Mouse (Mus musculus) embryonic facial prominence, embryonic 12.5 days (tissue): ENCODE results near the gene Arrb1. TPM values are rescaled to one million over a fixed set of nuclear protein-coding genes. Genes with fewer than 3 reads are reported as not detected.

ENCODE experiments used
- ATAC-seq: fragments of 200-750 bp; cut with Nextera tagmentation; 2 replicates; pipeline ENCODE4 v1.8.0; 2017; ENCODE audit not compliant: insufficient number of reproducible peaks, insufficient read depth, low FRiP score, low TSS enrichment
- H3K27ac ChIP-seq: fragments of 300-500 bp; sonication (generic); 2 replicates; pipeline ENCODE4 v1.5.1; 2016; ENCODE audit warnings: mild to moderate bottlenecking
- H3K27me3 ChIP-seq: fragments of 300-500 bp; sonication (generic); 2 replicates; pipeline ENCODE4 v1.6.1; 2016; ENCODE audit warnings: mild to moderate bottlenecking, moderate library complexity
- H3K36me3 ChIP-seq: fragments of 300-500 bp; sonication (generic); 2 replicates; pipeline ENCODE4 v1.6.1; 2016; ENCODE audit warnings: mild to moderate bottlenecking
- H3K4me1 ChIP-seq: fragments of 300-500 bp; sonication (generic); 2 replicates; pipeline ENCODE4 v1.6.1; 2016
- H3K4me2 ChIP-seq: fragments of 300-500 bp; sonication (generic); replicated peaks from 2 replicates; pipeline ENCODE4 v1.6.1; 2016; ENCODE audit warnings: mild to moderate bottlenecking, moderate library complexity
- H3K4me3 ChIP-seq: fragments of 300-500 bp; sonication (generic); 2 replicates; pipeline ENCODE4 v1.5.1; 2016; ENCODE audit warnings: mild to moderate bottlenecking
- H3K9ac ChIP-seq: fragments of 300-500 bp; sonication (generic); 2 replicates; pipeline ENCODE4 v1.6.1; 2016; ENCODE audit warnings: mild to moderate bottlenecking, moderate library complexity
- H3K9me3 ChIP-seq: fragments of 300-500 bp; sonication (generic); 2 replicates; pipeline ENCODE4 v1.6.1; 2016; ENCODE audit warnings: mild to moderate bottlenecking, moderate library complexity
- WGBS: fragments of 180-500 bp; shearing (Covaris S2); methylation state at CpG from one replicate; pipeline ENCODE4 v1.1.7; 2016; 5-methylcytosine and 5-hydroxymethylcytosine counted together
- microRNA counts: library from miRNA; unstranded; fragments of <30 nt; microRNA quantifications from one replicate; lab custom pipeline; 2017
- microRNA-seq: library from miRNA; unstranded; fragments of <30 nt; microRNA quantifications from one replicate; pipeline ENCODE4, GENCODE M21; 2017
- polyA plus RNA-seq: library from polyadenylated mRNA; unstranded; fragments of >200 nt; fragmentation: Nextera tagmentation; extraction: Ambion mirVana; gene quantifications from 2 replicates; pipeline ENCODE4 v1.2.1, GENCODE M21; 2016

Arrb1 gene
- polyA plus RNA-seq, 1 experiment from 2014 or later = 8.8 TPM

GRCm38 (mm10) chr7:99642078-99642477 is 106.8 kb downstream of the Arrb1 start:
- Histone ChIP-seq H3K36me3 (no peaks in the 10 kb centered on the region), H3K4me2 (no peak overlapping the region), H3K9me3 (no peaks in the 10 kb centered on the region), H3K4me3 (no peak overlapping the region), H3K9ac (no peak overlapping the region), H3K27me3 (no peaks in the 10 kb centered on the region), H3K27ac (no peak overlapping the region), H3K4me1 (no peaks in the 10 kb centered on the region)
- ATAC-seq = no peak
- 48% methylated on average over 3 of the region's 3 CpGs for WGBS

GRCm38 (mm10) chr7:99644701-99645100 is 109.4 kb downstream of the Arrb1 start:
- ATAC-seq = no peak
- WGBS = 77% methylated on average over 7 of the region's 7 CpGs

GRCm38 (mm10) chr7:99648623-99649022 is 113.4 kb downstream of the Arrb1 start:
- no peaks in the 10 kb centered on the region for H3K9me3 ChIP-seq
- no peak overlapping the region for H3K4me3 ChIP-seq
- ATAC-seq = no peak
- 4% methylated on average over 6 of the region's 6 CpGs for WGBS
- no peaks in the 10 kb centered on the region for H3K4me1 ChIP-seq
- H3K9ac ChIP-seq = no peak overlapping the region
- H3K4me2 ChIP-seq = no peak overlapping the region
- H3K27me3 ChIP-seq = no peaks in the 10 kb centered on the region
- H3K27ac ChIP-seq = no peak overlapping the region
- no peaks in the 10 kb centered on the region for H3K36me3 ChIP-seq

More at GRCm38 (mm10) chr7:99644701-99645100, 109.4 kb downstream of the Arrb1 start:
- no peaks in the 10 kb centered on the region for H3K4me1 ChIP-seq
- no peak overlapping the region for H3K4me3 ChIP-seq
- H3K27ac ChIP-seq = no peak overlapping the region
- H3K36me3 ChIP-seq = no peaks in the 10 kb centered on the region
- H3K9me3 ChIP-seq = no peaks in the 10 kb centered on the region
- no peak overlapping the region for H3K9ac ChIP-seq
- no peak overlapping the region for H3K4me2 ChIP-seq
- no peaks in the 10 kb centered on the region for H3K27me3 ChIP-seq

GRCm38 (mm10) chr7:99649585-99649984 is 114.3 kb downstream of the Arrb1 start:
- H3K27ac ChIP-seq = no peak overlapping the region
- H3K4me3 ChIP-seq = no peak overlapping the region
- no peak overlapping the region for H3K9ac ChIP-seq
- H3K36me3 ChIP-seq = no peaks in the 10 kb centered on the region
- H3K9me3 ChIP-seq = no peaks in the 10 kb centered on the region
- no peaks in the 10 kb centered on the region for H3K4me1 ChIP-seq
- no peak for ATAC-seq
- H3K4me2 ChIP-seq = no peak overlapping the region
- no peaks in the 10 kb centered on the region; the same call in 1 of the 2 replicates for H3K27me3 ChIP-seq
- 70% methylated on average over 4 of the region's 4 CpGs for WGBS

GRCm38 (mm10) chr7:99654244-99654643 is 119.0 kb downstream of the Arrb1 start:
- no peak overlapping the region for H3K27ac ChIP-seq
- H3K27me3 ChIP-seq = no peaks in the 10 kb centered on the region; the same call in 1 of the 2 replicates
- ATAC-seq = no peak
- WGBS = 78% methylated on average over 11 of the region's 11 CpGs
- no peaks in the 10 kb centered on the region for H3K9me3 ChIP-seq
- H3K4me3 ChIP-seq = no peak overlapping the region
- H3K9ac ChIP-seq = no peak overlapping the region
- no peaks in the 10 kb centered on the region for H3K36me3 ChIP-seq
- H3K4me2 ChIP-seq = no peak overlapping the region
- H3K4me1 ChIP-seq = no peaks in the 10 kb centered on the region

MicroRNAs within 50 kb of the gene (microRNA counts, 519-probe panel; counts per million panel counts)
- microRNA mmu-miR-326 (lab: Ali Mortazavi, UCI) = 460 counts per million, percentile 65 among the panel's probes with 10 or more counts

Small RNA genes lying within 50 kb of the gene (microRNA-seq; reads per million reads assigned to microRNA genes)
- 20.7 reads per million, percentile 36 among the genes with 10 or more reads in this experiment for gene Mir326

Other genes with a start within 250 kb of the Arrb1 start
- 1,388 and 1,403 TPM in 2 replicates for gene Serpinh1, start 182.2 kb upstream of the Arrb1 start, polyA plus RNA-seq
- 20.3 and 23.4 TPM in 2 replicates for gene Gdpd5, start 154.1 kb upstream of the Arrb1 start, polyA plus RNA-seq
- 2.1 and 2.7 TPM in 2 replicates for gene Klhl35, start 69.5 kb upstream of the Arrb1 start, polyA plus RNA-seq
- 695 and 699 TPM in 2 replicates for gene Rps3, start 51.7 kb upstream of the Arrb1 start, polyA plus RNA-seq
- 0.93 and 1.5 TPM in 2 replicates for gene Tpbgl, start 91.6 kb downstream of the Arrb1 start, polyA plus RNA-seq
- gene Slco2b1, start 175.9 kb downstream of the Arrb1 start, polyA plus RNA-seq = 1.8 and 2.2 TPM in 2 replicates
- gene Olfr520, start 194.8 kb downstream of the Arrb1 start, polyA plus RNA-seq = not detected in 2 replicates
- not detected in 2 replicates for gene Olfr521, start 228.0 kb downstream of the Arrb1 start, polyA plus RNA-seq